Mouse (Mus musculus) urinary bladder, postnatal 4 days (tissue): ENCODE results near the gene Ear6.

Experiments
- DNase-seq, 2 experiments: peaks; one replicate each; pipeline ENCODE4 v3.0.0; 2021 to 2022; ENCODE audit warnings: low spot score in 2 of 2

Ear6 gene

GRCm38 (mm10) chr14:51893809-51894208 is 40.3 kb downstream of the Ear6 start:
- no peak for DNase-seq

GRCm38 (mm10) chr14:51895071-51895470 is 41.6 kb downstream of the Ear6 start:
- no peak for DNase-seq

GRCm38 (mm10) chr14:51896019-51896418 is 42.5 kb downstream of the Ear6 start:
- no peak for DNase-seq

GRCm38 (mm10) chr14:51896539-51897170 is 43.2 kb downstream of the Ear6 start:
- no peak for DNase-seq

- DNase-seq = no peak
Measured at GRCm38 (mm10) chr14:51899351-51899750, 45.9 kb downstream of the Ear6 start.

- DNase-seq = peak; percentile 66 to 82
Measured at GRCm38 (mm10) chr14:51902806-51903710, 49.6 kb downstream of the Ear6 start.

- DNase-seq = no peak
Measured at GRCm38 (mm10) chr14:51903782-51904181, 50.3 kb downstream of the Ear6 start.
